Mouse (Mus musculus): ENCODE results near the gene Serpinb9. TPM values are rescaled to one million over a fixed set of nuclear protein-coding genes. Genes with fewer than 3 reads are reported as not detected.
"Not testable (repeated sequence)": the region's sequence is repeated elsewhere in the genome, so short reads cannot be mapped to it uniquely, and the experiment has no call there.

Serpinb9 gene
- total RNA-seq (2015), result 3.9 and 4.0 TPM in 2 replicates
- 2.0 and 3.0 TPM in 2 replicates for total RNA-seq (2017)

- no peak for ATAC-seq (replicated peaks; ENCODE audit: poor library complexity)
These were observed at the start of gene Serpinb9 for GRCm38 (mm10) chr13:33002950-33003349. TSS of gene Serpinb9 (plus strand) at chr13:33003250.

- no peak for ATAC-seq (replicated peaks; ENCODE audit: poor library complexity)
These were observed 46.5 kb upstream of the Serpinb9 start for GRCm38 (mm10) chr13:32956537-32956936.

GRCm38 (mm10) chr13:32957917-32958316 lies 45.1 kb upstream of the Serpinb9 start:
- ATAC-seq (replicated peaks; ENCODE audit: poor library complexity), result no peak

- ATAC-seq (replicated peaks; ENCODE audit: poor library complexity), result not testable (repeated sequence)
These were observed 44.5 kb upstream of the Serpinb9 start for GRCm38 (mm10) chr13:32958521-32958920.

GRCm38 (mm10) chr13:32963990-32964753 lies 38.9 kb upstream of the Serpinb9 start:
- no peak for ATAC-seq (replicated peaks; ENCODE audit: poor library complexity)

- ATAC-seq (replicated peaks; ENCODE audit: poor library complexity), result peak; percentile 38
These were observed 37.9 kb upstream of the Serpinb9 start, which contains the start of gene Serpinb6b for GRCm38 (mm10) chr13:32964989-32965811. TSS of gene Serpinb6b (plus strand) at chr13:32965209.

- ATAC-seq (replicated peaks; ENCODE audit: poor library complexity), result peak; percentile 14; the same call in 1 of the 2 replicates
These were observed 36.9 kb upstream of the Serpinb9 start for GRCm38 (mm10) chr13:32966116-32966515.

GRCm38 (mm10) chr13:32967233-32967632 lies 35.8 kb upstream of the Serpinb9 start:
- no peak for ATAC-seq (replicated peaks; ENCODE audit: poor library complexity)

- peak; percentile 79 for ATAC-seq (replicated peaks; ENCODE audit: poor library complexity)
These were observed 34.6 kb upstream of the Serpinb9 start for GRCm38 (mm10) chr13:32968353-32968984.

GRCm38 (mm10) chr13:32968996-32969640 lies 33.9 kb upstream of the Serpinb9 start:
- ATAC-seq (replicated peaks; ENCODE audit: poor library complexity), result no peak

GRCm38 (mm10) chr13:32969641-32970040 lies 33.4 kb upstream of the Serpinb9 start:
- no peak for ATAC-seq (replicated peaks; ENCODE audit: poor library complexity)

- ATAC-seq (replicated peaks; ENCODE audit: poor library complexity), result no peak
These were observed 32.3 kb upstream of the Serpinb9 start for GRCm38 (mm10) chr13:32970776-32971175.

- ATAC-seq (replicated peaks; ENCODE audit: poor library complexity), result no peak
These were observed 28.8 kb upstream of the Serpinb9 start for GRCm38 (mm10) chr13:32974268-32974667.

- no peak for ATAC-seq (replicated peaks; ENCODE audit: poor library complexity)
These were observed 28.1 kb upstream of the Serpinb9 start for GRCm38 (mm10) chr13:32974889-32975460.

- ATAC-seq (replicated peaks; ENCODE audit: poor library complexity), result no peak
These were observed 27.3 kb upstream of the Serpinb9 start for GRCm38 (mm10) chr13:32975710-32976109.

GRCm38 (mm10) chr13:32982556-32983042 lies 20.5 kb upstream of the Serpinb9 start:
- no peak for ATAC-seq (replicated peaks; ENCODE audit: poor library complexity)

- ATAC-seq (replicated peaks; ENCODE audit: poor library complexity), result no peak
These were observed 16.8 kb upstream of the Serpinb9 start for GRCm38 (mm10) chr13:32986256-32986655.

GRCm38 (mm10) chr13:32993152-32993893 lies 9.7 kb upstream of the Serpinb9 start:
- ATAC-seq (replicated peaks; ENCODE audit: poor library complexity), result peak; percentile 98

GRCm38 (mm10) chr13:32993894-32994242 lies 9.2 kb upstream of the Serpinb9 start:
- no peak for ATAC-seq (replicated peaks; ENCODE audit: poor library complexity)

GRCm38 (mm10) chr13:32995051-32995450 lies 8.0 kb upstream of the Serpinb9 start:
- no peak for ATAC-seq (replicated peaks; ENCODE audit: poor library complexity)

Measured in megakaryocyte progenitor cell, adult 5-6 weeks (primary cell).